Mouse (Mus musculus): ENCODE results near the gene Wbp2nl. TPM values are rescaled to one million over a fixed set of nuclear protein-coding genes. Genes with fewer than 3 reads are reported as not detected.

The Wbp2nl gene
- polyA plus RNA-seq, 1 experiment: not detected

DNA sequence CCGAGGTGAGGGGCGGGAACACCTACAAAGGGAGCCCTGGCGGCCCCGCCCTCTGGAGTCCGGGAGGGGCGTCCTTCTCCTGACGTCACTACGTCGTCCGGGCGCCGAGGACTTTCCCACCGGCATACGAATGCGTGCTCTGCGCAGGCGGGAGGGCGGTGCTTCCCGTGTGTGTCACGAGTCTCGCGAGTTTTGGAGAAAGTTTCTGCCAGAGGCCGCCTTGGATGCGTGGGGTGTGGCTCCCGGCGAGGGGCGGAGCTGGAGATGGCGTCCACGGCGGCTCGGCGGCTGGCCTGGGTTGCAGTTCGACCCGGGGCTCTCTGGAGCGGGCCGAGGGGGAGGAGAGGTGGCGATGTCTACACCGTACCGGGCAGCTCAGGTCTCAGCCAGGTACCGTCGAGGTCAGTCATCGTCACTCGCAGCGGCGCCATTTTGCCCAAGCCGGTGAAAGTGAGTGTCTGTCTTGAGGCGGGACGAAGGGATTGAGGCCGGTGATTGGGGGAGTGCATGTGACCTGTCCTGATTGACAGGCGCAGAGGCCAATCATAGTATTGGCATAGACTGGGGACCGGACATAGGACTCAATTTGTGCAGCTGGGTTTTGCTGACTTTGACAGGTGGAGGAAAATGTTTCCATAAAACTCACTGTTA is 47.2 kb downstream of the Wbp2nl start:
- DNase-seq: peak; percentile 96
- no peak for TF ChIP-seq CTCF (IDR thresholded peaks at IDR 0.05; ENCODE audit: insufficient read depth, low read length)
- TF ChIP-seq POLR2A (IDR thresholded peaks at IDR 0.05; ENCODE audit: borderline replicate concordance, extremely low read depth, low read depth, low read length): peak; percentile 73; the same call in 1 of the 2 replicates
- WGBS: under 1% methylated on average over 51 of the region's 51 CpGs
- H3K4me3 ChIP-seq (replicated peaks; ENCODE audit: extremely low read depth, low read depth, low read length): peak overlapping the region; percentile 87
- H3K4me1 ChIP-seq (ENCODE audit: control insufficient read depth, insufficient read depth, low read length): peaks cover 8% of the 10 kb centered on the region

DNA sequence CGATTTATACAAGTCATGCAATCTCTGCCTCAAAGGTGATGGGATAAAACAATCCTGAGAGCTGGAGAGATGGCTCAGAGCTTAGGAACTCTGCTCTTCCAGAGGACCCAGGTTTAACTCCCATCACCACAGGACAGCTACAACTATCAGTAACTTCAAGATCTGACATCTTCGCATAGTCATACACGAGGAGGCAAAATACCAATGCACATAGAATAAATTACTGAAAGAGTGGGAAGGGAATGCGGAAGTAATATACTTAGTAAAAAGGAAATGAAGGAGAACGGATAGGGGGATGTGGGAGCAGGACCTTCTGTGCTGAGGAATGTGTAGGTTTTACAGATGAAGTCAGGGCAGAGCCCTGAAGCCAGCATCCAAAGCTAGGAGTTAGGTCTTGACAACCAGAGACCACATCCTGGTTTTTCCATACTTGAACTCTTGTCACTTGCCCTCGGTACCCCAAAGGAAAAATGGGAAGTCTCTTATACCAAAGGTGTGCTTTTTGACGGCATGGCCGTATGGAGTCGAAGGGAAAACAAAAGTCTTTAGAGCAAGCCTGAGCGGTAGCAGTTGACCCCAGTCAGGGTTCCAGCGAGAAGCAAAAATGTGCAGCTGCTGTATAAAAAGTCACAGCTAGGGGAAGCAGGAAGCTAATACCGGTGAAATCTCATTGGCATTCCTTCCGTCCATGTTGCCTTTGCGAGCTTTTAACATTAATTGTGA is 48.0 kb downstream of the Wbp2nl start:
- WGBS: 24% methylated on average over 14 of the region's 14 CpGs
- no peak for DNase-seq
- Histone ChIP-seq H3K4me1 (ENCODE audit: control insufficient read depth, insufficient read depth, low read length) (peaks cover 8% of the 10 kb centered on the region), H3K4me3 (replicated peaks; ENCODE audit: extremely low read depth, low read depth, low read length) (peak overlapping the region; percentile 60)
- TF ChIP-seq POLR2A (IDR thresholded peaks at IDR 0.05; ENCODE audit: borderline replicate concordance, extremely low read depth, low read depth, low read length) (no peak), CTCF (IDR thresholded peaks at IDR 0.05; ENCODE audit: insufficient read depth, low read length) (no peak)

DNA sequence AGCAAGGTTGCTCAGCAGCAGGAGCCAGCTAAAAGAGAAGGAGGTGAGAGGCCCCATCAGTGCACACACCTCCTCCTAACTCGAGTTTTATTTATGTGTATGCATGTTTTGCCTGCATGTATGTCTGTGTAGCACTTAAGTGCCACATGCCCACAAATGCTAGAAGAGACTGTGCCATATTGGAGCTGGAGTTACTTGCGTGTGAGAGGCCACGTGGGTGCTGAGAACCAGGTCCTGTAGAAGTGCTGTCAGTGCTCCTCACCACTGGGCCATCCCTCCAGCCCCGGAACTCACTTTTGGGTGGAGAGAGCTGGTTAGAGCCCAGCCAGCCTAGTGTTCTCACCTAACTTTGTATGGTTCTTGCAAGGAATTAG is 48.5 kb downstream of the Wbp2nl start:
- WGBS: 61% methylated on average over 4 of the region's 4 CpGs
- Histone ChIP-seq H3K4me3 (replicated peaks; ENCODE audit: extremely low read depth, low read depth, low read length) (no peak overlapping the region), H3K4me1 (ENCODE audit: control insufficient read depth, insufficient read depth, low read length) (peaks cover 8% of the 10 kb centered on the region)
- TF ChIP-seq POLR2A (IDR thresholded peaks at IDR 0.05; ENCODE audit: borderline replicate concordance, extremely low read depth, low read depth, low read length): no peak
- no peak for TF ChIP-seq CTCF (IDR thresholded peaks at IDR 0.05; ENCODE audit: insufficient read depth, low read length)
- no peak for DNase-seq

GRCm38 (mm10) chr15:82347852-82348251 is 49.1 kb downstream of the Wbp2nl start:
- no peak for TF ChIP-seq CTCF (IDR thresholded peaks at IDR 0.05; ENCODE audit: insufficient read depth, low read length)
- TF ChIP-seq POLR2A (IDR thresholded peaks at IDR 0.05; ENCODE audit: borderline replicate concordance, extremely low read depth, low read depth, low read length): no peak
- WGBS: 95% methylated on average over 12 of the region's 12 CpGs
- Histone ChIP-seq H3K4me3 (replicated peaks; ENCODE audit: extremely low read depth, low read depth, low read length) (no peak overlapping the region), H3K4me1 (ENCODE audit: control insufficient read depth, insufficient read depth, low read length) (peaks cover 8% of the 10 kb centered on the region)
- DNase-seq: no peak

GRCm38 (mm10) chr15:82348258-82348998 is 49.7 kb downstream of the Wbp2nl start:
- WGBS: 73% methylated on average over 8 of the region's 8 CpGs
- TF ChIP-seq CTCF (IDR thresholded peaks at IDR 0.05; ENCODE audit: insufficient read depth, low read length) (no peak), POLR2A (IDR thresholded peaks at IDR 0.05; ENCODE audit: borderline replicate concordance, extremely low read depth, low read depth, low read length) (no peak)
- Histone ChIP-seq H3K4me3 (replicated peaks; ENCODE audit: extremely low read depth, low read depth, low read length) (no peak overlapping the region), H3K4me1 (ENCODE audit: control insufficient read depth, insufficient read depth, low read length) (peaks cover 10% of the 10 kb centered on the region)
- no peak for DNase-seq

DNA sequence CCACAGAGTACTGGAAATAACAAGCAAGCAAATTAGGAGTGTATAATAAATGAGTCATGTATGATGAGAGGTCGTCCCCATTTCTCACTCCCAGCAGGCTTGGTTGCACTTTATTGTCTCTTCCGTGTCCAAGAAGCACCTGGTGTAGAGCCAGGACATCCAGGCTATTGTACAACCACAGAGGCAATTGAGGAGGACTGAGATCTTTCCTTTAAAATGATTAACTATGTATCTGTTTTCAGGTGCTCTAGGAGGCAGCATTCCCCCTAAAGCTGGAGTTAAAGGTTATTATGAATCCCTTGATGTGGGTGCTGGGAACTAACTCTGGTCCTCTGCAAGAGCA is 50.2 kb downstream of the Wbp2nl start:
- 88% methylated on average over 2 of the region's 2 CpGs for WGBS
- no peak overlapping the region for H3K4me3 ChIP-seq (replicated peaks; ENCODE audit: extremely low read depth, low read depth, low read length)
- peaks cover 10% of the 10 kb centered on the region for H3K4me1 ChIP-seq (ENCODE audit: control insufficient read depth, insufficient read depth, low read length)
- TF ChIP-seq CTCF (IDR thresholded peaks at IDR 0.05; ENCODE audit: insufficient read depth, low read length) (no peak), POLR2A (IDR thresholded peaks at IDR 0.05; ENCODE audit: borderline replicate concordance, extremely low read depth, low read depth, low read length) (no peak)
- no peak for DNase-seq

GRCm38 (mm10) chr15:82350349-82350748 is 51.6 kb downstream of the Wbp2nl start:
- H3K4me3 ChIP-seq (replicated peaks; ENCODE audit: extremely low read depth, low read depth, low read length): no peak overlapping the region
- TF ChIP-seq CTCF (IDR thresholded peaks at IDR 0.05; ENCODE audit: insufficient read depth, low read length) (no peak), POLR2A (IDR thresholded peaks at IDR 0.05; ENCODE audit: borderline replicate concordance, extremely low read depth, low read depth, low read length) (no peak)
- DNase-seq: no peak
- peaks cover 10% of the 10 kb centered on the region for H3K4me1 ChIP-seq (ENCODE audit: control insufficient read depth, insufficient read depth, low read length)
- WGBS: 82% methylated on average over 4 of the region's 4 CpGs

DNA sequence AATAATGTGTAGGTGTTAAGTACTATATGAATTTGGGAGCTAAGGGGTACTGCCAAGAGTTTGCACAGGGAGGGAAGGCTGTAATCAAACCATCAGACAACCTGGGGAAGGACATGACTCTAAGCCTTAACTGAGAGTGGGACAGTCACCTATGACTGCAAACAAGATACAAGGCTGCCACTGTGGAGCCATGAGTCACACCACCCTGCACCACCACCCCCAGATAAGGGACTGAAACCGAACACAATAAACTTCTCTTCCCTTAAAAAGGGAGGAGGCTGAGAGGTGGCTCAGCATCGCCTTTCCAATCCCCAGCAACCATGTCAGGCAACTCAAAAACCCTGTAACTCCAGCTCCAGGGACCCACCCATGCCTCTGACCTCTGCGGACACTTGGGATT is 52.7 kb downstream of the Wbp2nl start:
- Histone ChIP-seq H3K4me3 (replicated peaks; ENCODE audit: extremely low read depth, low read depth, low read length) (no peak overlapping the region), H3K4me1 (ENCODE audit: control insufficient read depth, insufficient read depth, low read length) (peaks cover 10% of the 10 kb centered on the region)
- DNase-seq: no peak
- 69% methylated on average over 3 of the region's 3 CpGs for WGBS
- TF ChIP-seq CTCF (IDR thresholded peaks at IDR 0.05; ENCODE audit: insufficient read depth, low read length) (no peak), POLR2A (IDR thresholded peaks at IDR 0.05; ENCODE audit: borderline replicate concordance, extremely low read depth, low read depth, low read length) (no peak)

DNA sequence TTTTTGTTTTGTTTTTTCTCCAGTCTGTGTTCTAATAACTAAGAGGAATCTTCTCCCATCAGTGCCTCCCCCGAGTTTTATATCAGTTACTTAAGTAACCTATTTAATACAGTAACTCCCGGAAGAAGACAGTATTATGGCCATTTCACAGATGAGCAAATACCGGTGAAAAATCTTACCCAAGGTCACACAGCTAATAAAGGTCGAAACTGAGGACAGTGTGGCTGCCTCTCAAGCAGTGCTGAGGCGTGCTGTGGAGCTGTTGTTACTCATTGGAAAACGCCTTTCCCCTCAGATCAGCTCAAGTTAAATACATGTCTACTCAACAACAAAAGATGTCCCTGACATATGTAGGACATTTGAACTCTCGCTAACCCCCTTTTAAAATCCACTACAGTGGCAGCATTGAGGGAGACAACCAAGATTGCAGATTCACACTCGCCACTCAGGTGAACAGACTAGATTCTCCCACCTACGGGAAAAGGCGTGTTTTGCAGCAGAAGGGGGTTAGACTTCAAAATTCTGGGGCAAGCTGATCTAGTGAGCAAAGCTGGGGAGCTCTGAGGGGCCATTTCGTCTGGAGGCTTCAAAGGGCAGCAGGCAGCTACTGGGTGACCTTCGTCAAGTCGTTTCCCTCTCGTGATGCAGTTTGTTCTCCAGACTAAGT is 54.5 kb downstream of the Wbp2nl start:
- DNase-seq: no peak
- TF ChIP-seq POLR2A (IDR thresholded peaks at IDR 0.05; ENCODE audit: borderline replicate concordance, extremely low read depth, low read depth, low read length) (no peak), CTCF (IDR thresholded peaks at IDR 0.05; ENCODE audit: insufficient read depth, low read length) (no peak)
- Histone ChIP-seq H3K4me1 (ENCODE audit: control insufficient read depth, insufficient read depth, low read length) (peaks cover 2% of the 10 kb centered on the region), H3K4me3 (replicated peaks; ENCODE audit: extremely low read depth, low read depth, low read length) (peak overlapping the region; percentile 93)
- WGBS: 14% methylated on average over 14 of the region's 14 CpGs

Measured in lung, adult 2 months (tissue).